Mouse (Mus musculus) myocyte (in vitro differentiated cells): ENCODE measurements around the gene Lgals2.

Experiments
- E2F4 ChIP-seq: IDR thresholded peaks from one replicate; pipeline ENCODE4 v1.6.1; 2011; ENCODE audit warnings: mild to moderate bottlenecking, control low read depth, moderate library complexity; ENCODE audit not compliant: insufficient read depth
- POLR2A ChIP-seq: IDR thresholded peaks from one replicate; pipeline ENCODE4 v1.6.1; 2011; ENCODE audit warnings: low read depth, mild to moderate bottlenecking, control low read depth, moderate library complexity; ENCODE audit not compliant: insufficient read length
- POLR2AphosphoS2 ChIP-seq: IDR thresholded peaks from one replicate; pipeline ENCODE4 v1.6.1; 2011; ENCODE audit warnings: low read depth, control low read depth; ENCODE audit not compliant: insufficient read length
- TCF12 ChIP-seq: IDR thresholded peaks from one replicate; pipeline ENCODE4 v1.6.1; 2011; ENCODE audit warnings: mild to moderate bottlenecking, control low read depth; ENCODE audit not compliant: poor library complexity, insufficient read depth, severe bottlenecking

- TF ChIP-seq POLR2A (no peak), E2F4 (no peak), POLR2AphosphoS2 (no peak), TCF12 (no peak)
Measured at GRCm38 (mm10) chr15:78815314-78816073, 39.8 kb downstream of the Lgals2 start.
